Mouse (Mus musculus) heart, embryonic 10.5 days (tissue): ENCODE measurements at regions not wholly inside any gene's neighbourhood (a gene's known extent, or its start where the extent isn't known, plus 50 kb on each side); places are given as distances from the start of the nearest gene placed in this dataset.

ENCODE experiments used
- DNase-seq: peaks from one replicate; pipeline ENCODE4 v3.0.0-alpha.2; 2017; ENCODE audit warnings: low spot score
- H3K27ac ChIP-seq: fragments of 300-500 bp; sonication (generic); 2 replicates; pipeline ENCODE4 v1.5.1; 2016; ENCODE audit warnings: mild to moderate bottlenecking
- H3K27me3 ChIP-seq: fragments of 300-500 bp; sonication (generic); 2 replicates; pipeline ENCODE4 v1.6.1; 2016; ENCODE audit warnings: mild to moderate bottlenecking; ENCODE audit not compliant: poor library complexity, insufficient read depth, severe bottlenecking
- H3K36me3 ChIP-seq: fragments of 300-500 bp; sonication (generic); 2 replicates; pipeline ENCODE4 v1.6.1; 2016; ENCODE audit warnings: mild to moderate bottlenecking, moderate library complexity
- H3K4me1 ChIP-seq: fragments of 300-500 bp; sonication (generic); 2 replicates; pipeline ENCODE4 v1.6.1; 2016; ENCODE audit warnings: mild to moderate bottlenecking
- H3K4me3 ChIP-seq: fragments of 300-500 bp; sonication (generic); 2 replicates; pipeline ENCODE4 v1.5.1; 2016; ENCODE audit warnings: mild to moderate bottlenecking, moderate library complexity
- H3K9me3 ChIP-seq: fragments of 300-500 bp; sonication (generic); 2 replicates; pipeline ENCODE4 v1.6.1; 2016; ENCODE audit warnings: mild to moderate bottlenecking, moderate library complexity
- WGBS: fragments of 180-500 bp; shearing (Covaris S2); methylation state at CpG from one replicate; pipeline ENCODE4 v1.1.7; 2016; 5-methylcytosine and 5-hydroxymethylcytosine counted together

- H3K4me3 ChIP-seq, result no peak overlapping the region
- 0 out of 2 replicates have a peak, but pooled peaks cover 5% of the 10 kb centered on the region for H3K4me1 ChIP-seq
- DNase-seq, result no peak
- no peaks in the 10 kb centered on the region for H3K36me3 ChIP-seq
- no peaks in the 10 kb centered on the region for H3K27me3 ChIP-seq
- 58% methylated on average over 5 of the region's 5 CpGs for WGBS
- no peaks in the 10 kb centered on the region for H3K9me3 ChIP-seq
- no peak overlapping the region for H3K27ac ChIP-seq
Observed at GRCm38 (mm10) chr7:74709006-74709405, 154.4 kb upstream of the Slco3a1 start.

- Histone ChIP-seq H3K27me3 (no peaks in the 10 kb centered on the region), H3K36me3 (no peaks in the 10 kb centered on the region), H3K9me3 (no peaks in the 10 kb centered on the region), H3K27ac (no peak overlapping the region), H3K4me3 (no peak overlapping the region), H3K4me1 (no peaks in the 10 kb centered on the region)
- no peak for DNase-seq
- 73% methylated on average over 4 of the region's 4 CpGs for WGBS
Observed at GRCm38 (mm10) chr7:74703533-74703932, 149.0 kb upstream of the Slco3a1 start.

GRCm38 (mm10) chr7:74697794-74698354 lies 143.3 kb upstream of the Slco3a1 start:
- no peaks in the 10 kb centered on the region for H3K4me1 ChIP-seq
- 78% methylated on average over 3 of the region's 3 CpGs for WGBS
- no peaks in the 10 kb centered on the region for H3K36me3 ChIP-seq
- DNase-seq, result no peak
- no peak overlapping the region for H3K27ac ChIP-seq
- no peaks in the 10 kb centered on the region for H3K9me3 ChIP-seq
- H3K4me3 ChIP-seq, result no peak overlapping the region
- H3K27me3 ChIP-seq, result no peaks in the 10 kb centered on the region

GRCm38 (mm10) chr7:74696286-74696685 lies 141.7 kb upstream of the Slco3a1 start:
- no peaks in the 10 kb centered on the region for H3K36me3 ChIP-seq
- no peak overlapping the region for H3K4me3 ChIP-seq
- no peaks in the 10 kb centered on the region for H3K9me3 ChIP-seq
- H3K27ac ChIP-seq, result no peak overlapping the region
- no peaks in the 10 kb centered on the region for H3K27me3 ChIP-seq
- H3K4me1 ChIP-seq, result no peaks in the 10 kb centered on the region
- DNase-seq, result no peak
- WGBS, result 85% methylated on average over 4 of the region's 4 CpGs

GRCm38 (mm10) chr7:74693049-74693448 lies 138.5 kb upstream of the Slco3a1 start:
- no peak for DNase-seq
- 44% methylated on average over 3 of the region's 3 CpGs for WGBS
- no peak overlapping the region for H3K4me3 ChIP-seq

GRCm38 (mm10) chr7:74690706-74691105 lies 136.1 kb upstream of the Slco3a1 start:
- Histone ChIP-seq H3K27me3 (no peaks in the 10 kb centered on the region), H3K4me3 (no peak overlapping the region), H3K36me3 (no peaks in the 10 kb centered on the region), H3K27ac (no peak overlapping the region), H3K4me1 (no peaks in the 10 kb centered on the region), H3K9me3 (no peaks in the 10 kb centered on the region)
- no peak for DNase-seq

More at GRCm38 (mm10) chr7:74693049-74693448, 138.5 kb upstream of the Slco3a1 start:
- no peaks in the 10 kb centered on the region for H3K27me3 ChIP-seq
- H3K4me1 ChIP-seq, result no peaks in the 10 kb centered on the region
- H3K9me3 ChIP-seq, result no peaks in the 10 kb centered on the region
- H3K36me3 ChIP-seq, result no peaks in the 10 kb centered on the region
- H3K27ac ChIP-seq, result no peak overlapping the region

GRCm38 (mm10) chr7:74688116-74688702 lies 133.6 kb upstream of the Slco3a1 start:
- Histone ChIP-seq H3K36me3 (no peaks in the 10 kb centered on the region), H3K27me3 (no peaks in the 10 kb centered on the region), H3K4me3 (no peak overlapping the region), H3K27ac (no peak overlapping the region), H3K4me1 (no peaks in the 10 kb centered on the region), H3K9me3 (no peaks in the 10 kb centered on the region)
- 77% methylated on average over 7 of the region's 7 CpGs for WGBS
- DNase-seq, result no peak

GRCm38 (mm10) chr7:74687303-74688115 lies 132.9 kb upstream of the Slco3a1 start:
- no peak for DNase-seq
- H3K27ac ChIP-seq, result no peak overlapping the region
- no peaks in the 10 kb centered on the region for H3K36me3 ChIP-seq
- H3K27me3 ChIP-seq, result no peaks in the 10 kb centered on the region
- WGBS, result 68% methylated on average over 13 of the region's 13 CpGs
- H3K4me3 ChIP-seq, result no peak overlapping the region
- H3K9me3 ChIP-seq, result no peaks in the 10 kb centered on the region
- H3K4me1 ChIP-seq, result no peaks in the 10 kb centered on the region

- H3K9me3 ChIP-seq, result no peaks in the 10 kb centered on the region
- H3K27ac ChIP-seq, result no peak overlapping the region
Observed at GRCm38 (mm10) chr7:74683979-74684378, 129.4 kb upstream of the Slco3a1 start.

GRCm38 (mm10) chr7:74673626-74674295 lies 119.2 kb upstream of the Slco3a1 start:
- Histone ChIP-seq H3K36me3 (no peaks in the 10 kb centered on the region), H3K27ac (no peak overlapping the region), H3K27me3 (no peaks in the 10 kb centered on the region), H3K4me3 (no peak overlapping the region), H3K4me1 (no peaks in the 10 kb centered on the region), H3K9me3 (no peaks in the 10 kb centered on the region)
- WGBS, result 76% methylated on average over 4 of the region's 4 CpGs
- DNase-seq, result no peak

More at GRCm38 (mm10) chr7:74683979-74684378, 129.4 kb upstream of the Slco3a1 start:
- Histone ChIP-seq H3K4me3 (no peak overlapping the region), H3K36me3 (no peaks in the 10 kb centered on the region), H3K27me3 (no peaks in the 10 kb centered on the region), H3K4me1 (no peaks in the 10 kb centered on the region)
- DNase-seq, result no peak
- WGBS, result 63% methylated on average over 2 of the region's 2 CpGs

- Histone ChIP-seq H3K36me3 (no peaks in the 10 kb centered on the region), H3K27me3 (no peaks in the 10 kb centered on the region), H3K27ac (no peak overlapping the region), H3K9me3 (no peaks in the 10 kb centered on the region), H3K4me3 (no peak overlapping the region), H3K4me1 (peaks cover 4% of the 10 kb centered on the region; the same call in 1 of the 2 replicates)
- DNase-seq, result no peak
Observed at GRCm38 (mm10) chr7:74669110-74669509, 114.5 kb upstream of the Slco3a1 start.

GRCm38 (mm10) chr7:74667106-74667505 lies 112.5 kb upstream of the Slco3a1 start:
- Histone ChIP-seq H3K27ac (no peak overlapping the region), H3K9me3 (no peaks in the 10 kb centered on the region), H3K4me1 (peaks cover 4% of the 10 kb centered on the region; the same call in 1 of the 2 replicates), H3K4me3 (no peak overlapping the region), H3K27me3 (no peaks in the 10 kb centered on the region), H3K36me3 (no peaks in the 10 kb centered on the region)
- DNase-seq, result no peak
- WGBS, result 30% methylated on average over 3 of the region's 3 CpGs

- Histone ChIP-seq H3K36me3 (no peaks in the 10 kb centered on the region), H3K4me3 (no peak overlapping the region), H3K27me3 (no peaks in the 10 kb centered on the region), H3K4me1 (peaks cover 4% of the 10 kb centered on the region; the same call in 1 of the 2 replicates), H3K9me3 (no peaks in the 10 kb centered on the region), H3K27ac (no peak overlapping the region)
- 93% methylated on average over 1 of the region's 1 CpGs for WGBS
- DNase-seq, result no peak
Observed at GRCm38 (mm10) chr7:74663820-74664219, 109.2 kb upstream of the Slco3a1 start.
